Mouse (Mus musculus) neural tube, embryonic 11.5 days (tissue): ENCODE measurements around the gene Fam71e2. TPM values are rescaled to one million over a fixed set of nuclear protein-coding genes. Genes with fewer than 3 reads are reported as not detected.

Experiments used
- ATAC-seq: fragments of 200-750 bp; cut with Nextera tagmentation; 2 replicates; pipeline ENCODE4 v1.8.0; 2017; ENCODE audit warnings: moderate number of reproducible peaks, mild to moderate bottlenecking, moderate TSS enrichment, moderate library complexity; ENCODE audit not compliant: insufficient read depth, low FRiP score, low TSS enrichment
- DNase-seq: peaks from one replicate; pipeline ENCODE4 v3.0.0-alpha.2; 2015; ENCODE audit warnings: low spot score
- H3K27ac ChIP-seq: fragments of 300-500 bp; sonication (generic); 2 replicates; pipeline ENCODE4 v1.5.1; 2014; ENCODE audit warnings: low read depth, mild to moderate bottlenecking, low read length
- H3K27me3 ChIP-seq: fragments of 300-500 bp; sonication (generic); 2 replicates; pipeline ENCODE4 v1.6.1; 2014; ENCODE audit warnings: mild to moderate bottlenecking, low read length, mixed read lengths; ENCODE audit not compliant: control insufficient read depth, insufficient read depth
- H3K36me3 ChIP-seq: fragments of 300-500 bp; sonication (generic); 2 replicates; pipeline ENCODE4 v1.6.1; 2014; ENCODE audit warnings: mild to moderate bottlenecking, low read length, moderate library complexity, mixed read lengths; ENCODE audit not compliant: control insufficient read depth, insufficient read depth
- H3K4me1 ChIP-seq: fragments of 300-500 bp; sonication (generic); 2 replicates; pipeline ENCODE4 v1.6.1; 2014; ENCODE audit warnings: low read length, mixed read lengths; ENCODE audit not compliant: control insufficient read depth, insufficient read depth
- H3K4me2 ChIP-seq: fragments of 300-500 bp; sonication (generic); 2 replicates; pipeline ENCODE4 v1.6.1; 2014; ENCODE audit warnings: low read depth, mild to moderate bottlenecking, moderate library complexity
- H3K4me3 ChIP-seq: fragments of 300-500 bp; sonication (generic); 2 replicates; pipeline ENCODE4 v1.5.1; 2014; ENCODE audit warnings: low read depth, low read length
- H3K9ac ChIP-seq: fragments of 300-500 bp; sonication (generic); 2 replicates; pipeline ENCODE4 v1.6.1; 2014; ENCODE audit warnings: mild to moderate bottlenecking, low read length
- H3K9me3 ChIP-seq: fragments of 300-500 bp; sonication (generic); 2 replicates; pipeline ENCODE4 v1.6.1; 2016; ENCODE audit warnings: low read length; ENCODE audit not compliant: control insufficient read depth
- WGBS: fragments of 180-500 bp; shearing (Covaris S2); extraction: QIAGEN DNeasy Blood & Tissue Kit; methylation state at CpG from one replicate; pipeline ENCODE4 v1.1.7; 2014; 5-methylcytosine and 5-hydroxymethylcytosine counted together
- polyA plus RNA-seq: library from polyadenylated mRNA; unstranded; fragments of >200 nt; fragmentation: Nextera tagmentation; extraction: Ambion mirVana; gene quantifications from 2 replicates; pipeline ENCODE4 v1.2.1, GENCODE M21; 2014

The Fam71e2 gene
- polyA plus RNA-seq, 1 experiment from 2014 or later: not detected

DNA sequence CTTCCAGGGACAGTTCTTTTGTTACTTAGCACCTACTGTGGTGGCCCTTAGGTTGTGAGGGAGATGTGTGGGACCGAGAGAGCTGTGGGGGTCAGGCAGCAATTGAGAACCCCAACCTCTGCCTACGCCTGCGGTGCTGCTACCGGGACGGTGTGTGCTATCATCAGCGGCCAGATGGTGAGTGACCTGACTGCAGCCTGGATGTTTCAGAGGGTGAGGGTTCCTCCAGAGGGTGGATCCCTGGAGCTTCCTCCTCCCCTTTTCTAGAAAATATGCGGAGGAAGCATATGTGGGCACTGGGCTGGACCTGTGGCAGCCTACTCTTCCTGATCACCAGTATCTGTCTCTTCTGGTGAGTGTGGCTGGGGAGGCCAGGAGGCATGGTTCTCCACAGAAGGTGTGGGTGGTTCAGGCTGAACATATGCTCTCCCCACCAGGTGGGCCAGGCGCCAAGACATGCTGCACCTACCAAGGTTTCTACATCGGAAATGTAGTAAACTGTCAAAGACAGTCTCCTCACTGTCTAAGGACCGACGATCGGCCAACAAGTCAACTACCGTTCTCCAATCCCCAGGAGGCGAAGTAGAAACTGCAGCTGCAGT, 12.7 kb upstream of the Fam71e2 start:
- 81% methylated on average over 14 of the region's 14 CpGs for WGBS
- Histone ChIP-seq H3K27me3 (peaks cover 8% of the 10 kb centered on the region; the same call in 1 of the 2 replicates), H3K4me1 (no peaks in the 10 kb centered on the region; the same call in 1 of the 2 replicates)

DNA sequence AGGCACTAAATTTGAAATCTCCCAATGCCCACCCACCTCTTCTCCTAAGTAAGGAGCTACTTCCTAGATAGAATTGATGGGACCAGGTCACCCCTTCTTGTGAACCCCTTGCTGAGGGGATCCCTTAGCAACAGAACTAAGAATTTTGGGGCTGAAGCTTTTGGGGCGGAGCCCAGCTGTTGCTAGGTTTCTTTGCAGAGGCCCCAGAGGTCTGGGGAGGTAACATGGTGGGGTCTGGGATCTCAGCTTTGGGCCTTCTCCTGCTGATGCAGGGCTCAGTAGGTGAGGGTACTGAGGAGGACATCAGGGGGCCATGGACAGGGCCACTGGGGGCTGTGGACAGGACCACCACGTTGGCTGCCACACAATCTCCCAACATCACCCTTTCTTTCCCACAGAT, 11.7 kb upstream of the Fam71e2 start, which contains the start of the genes Il11 and Tmem190:
Il11 (minus strand) TSS at position 101 of the 400 bp plus-strand sequence.
Tmem190 (plus strand) TSS at position 179 of the 400 bp plus-strand sequence.
- no peak for DNase-seq
- Histone ChIP-seq H3K36me3 (no peaks in the 10 kb centered on the region), H3K4me3 (no peak within 1 kb of the TSS), H3K4me1 (no peaks in the 10 kb centered on the region), H3K27me3 (peaks cover 16% of the 10 kb centered on the region), H3K9me3 (no peaks in the 10 kb centered on the region), H3K27ac (no peak within 1 kb of the TSS), H3K4me2 (no peak within 1 kb of the TSS), H3K9ac (no peak within 1 kb of the TSS)
- ATAC-seq: no peak
- 82% methylated on average over 2 of the region's 2 CpGs for WGBS

More for the DNA sequence above, 12.7 kb upstream of the Fam71e2 start:
- no peak for DNase-seq
- Histone ChIP-seq H3K9ac (no peak overlapping the region), H3K4me2 (no peak overlapping the region), H3K9me3 (no peaks in the 10 kb centered on the region), H3K36me3 (no peaks in the 10 kb centered on the region), H3K4me3 (no peak overlapping the region), H3K27ac (no peak overlapping the region)
- ATAC-seq: no peak

- DNase-seq (no peak), ATAC-seq (no peak)
- Histone ChIP-seq H3K36me3 (no peaks in the 10 kb centered on the region), H3K4me1 (no peaks in the 10 kb centered on the region), H3K27me3 (peaks cover 22% of the 10 kb centered on the region), H3K9ac (no peak overlapping the region), H3K4me3 (no peak overlapping the region), H3K9me3 (no peaks in the 10 kb centered on the region), H3K4me2 (no peak overlapping the region), H3K27ac (no peak overlapping the region)
- WGBS: 37% methylated on average over 3 of the region's 3 CpGs
These were observed 11.0 kb upstream of the Fam71e2 start for GRCm38 (mm10) chr7:4782130-4782529.

DNA sequence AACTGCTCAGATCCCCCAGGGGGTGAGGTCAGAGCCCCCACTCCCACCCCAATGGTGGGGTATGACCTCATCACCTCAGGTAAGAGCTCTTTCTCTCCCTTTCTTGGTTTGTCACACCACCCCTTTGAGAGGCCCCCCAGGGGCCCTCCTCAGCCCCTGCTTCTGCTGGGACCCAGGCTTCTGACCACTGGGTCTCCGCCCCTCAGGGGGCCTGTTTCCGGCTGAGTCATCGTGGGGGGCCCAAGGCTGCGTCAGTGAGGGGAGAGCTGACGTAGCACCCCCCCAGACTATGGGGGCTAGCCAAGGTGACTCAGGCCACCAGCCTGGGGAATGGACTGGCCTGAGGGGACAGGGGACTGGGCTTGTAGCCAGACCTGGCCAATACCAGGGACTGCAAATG, 8.8 kb upstream of the Fam71e2 start:
- ATAC-seq: no peak
- Histone ChIP-seq H3K4me2 (no peak overlapping the region), H3K27me3 (peaks cover 41% of the 10 kb centered on the region), H3K9ac (no peak overlapping the region), H3K4me1 (no peaks in the 10 kb centered on the region), H3K27ac (no peak overlapping the region), H3K36me3 (no peaks in the 10 kb centered on the region), H3K4me3 (no peak overlapping the region), H3K9me3 (no peaks in the 10 kb centered on the region)
- WGBS: 27% methylated on average over 5 of the region's 5 CpGs
- no peak for DNase-seq

DNA sequence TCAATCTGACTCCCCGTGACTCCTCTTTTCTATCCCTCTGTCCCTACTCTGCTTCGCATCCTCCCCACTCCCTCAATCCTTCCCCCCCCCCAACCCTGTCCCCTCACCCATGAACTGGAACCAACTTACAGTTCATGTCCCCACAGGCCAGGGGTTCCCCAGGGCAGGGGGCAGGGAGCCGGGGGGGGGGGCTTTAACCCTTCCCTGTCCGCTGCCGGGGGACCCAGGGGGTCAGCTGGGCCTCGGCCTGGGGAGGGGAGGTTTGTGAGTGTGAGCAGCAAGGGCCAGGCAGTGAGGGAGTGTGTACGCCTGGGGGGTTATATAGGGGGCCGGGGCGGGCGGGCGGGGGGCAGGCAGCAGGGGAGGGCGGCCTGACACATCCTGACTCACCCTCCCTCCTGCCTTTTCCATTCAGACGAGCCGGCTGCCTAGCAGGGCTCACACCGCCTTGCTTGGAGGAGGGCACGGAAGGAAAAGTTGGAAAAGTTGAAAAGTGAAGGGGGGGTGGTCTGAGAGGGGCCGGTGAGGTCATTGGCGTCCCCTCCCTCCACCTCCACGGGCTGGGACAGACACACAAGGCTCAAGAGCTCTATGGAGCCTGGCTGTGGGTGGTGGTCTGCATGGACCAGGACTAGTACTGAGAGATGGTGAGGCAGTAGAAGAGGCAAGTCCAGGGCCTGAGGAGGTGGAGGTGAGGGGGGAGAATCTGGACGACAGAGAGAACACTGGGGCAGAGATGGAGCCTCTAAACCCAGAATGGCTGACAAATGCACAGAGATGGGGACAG, 6.9 kb upstream of the Fam71e2 start:
- Histone ChIP-seq H3K9me3 (no peaks in the 10 kb centered on the region), H3K36me3 (no peaks in the 10 kb centered on the region), H3K4me2 (no peak overlapping the region; the same call in 1 of the 2 replicates), H3K27me3 (peaks cover 42% of the 10 kb centered on the region), H3K27ac (no peak overlapping the region), H3K4me1 (no peaks in the 10 kb centered on the region), H3K4me3 (no peak overlapping the region), H3K9ac (no peak overlapping the region; the same call in 1 of the 2 replicates)
- DNase-seq (no peak), ATAC-seq (peak; percentile 5; the same call in 1 of the 2 replicates)
- WGBS: 8% methylated on average over 18 of the region's 20 CpGs

GRCm38 (mm10) chr7:4776861-4777830, 6.0 kb upstream of the Fam71e2 start:
- peak overlapping the region; percentile 20 for H3K4me3 ChIP-seq
- peaks cover 42% of the 10 kb centered on the region for H3K27me3 ChIP-seq
- DNase-seq (peak; percentile 83), ATAC-seq (peak; percentile 85)
- no peaks in the 10 kb centered on the region for H3K9me3 ChIP-seq
- H3K27ac ChIP-seq: no peak overlapping the region
- peak overlapping the region; percentile 42 for H3K9ac ChIP-seq
- no peaks in the 10 kb centered on the region for H3K36me3 ChIP-seq
- 3% methylated on average over 36 of the region's 56 CpGs for WGBS
- H3K4me2 ChIP-seq: peak overlapping the region; percentile 46
- H3K4me1 ChIP-seq: no peaks in the 10 kb centered on the region

DNA sequence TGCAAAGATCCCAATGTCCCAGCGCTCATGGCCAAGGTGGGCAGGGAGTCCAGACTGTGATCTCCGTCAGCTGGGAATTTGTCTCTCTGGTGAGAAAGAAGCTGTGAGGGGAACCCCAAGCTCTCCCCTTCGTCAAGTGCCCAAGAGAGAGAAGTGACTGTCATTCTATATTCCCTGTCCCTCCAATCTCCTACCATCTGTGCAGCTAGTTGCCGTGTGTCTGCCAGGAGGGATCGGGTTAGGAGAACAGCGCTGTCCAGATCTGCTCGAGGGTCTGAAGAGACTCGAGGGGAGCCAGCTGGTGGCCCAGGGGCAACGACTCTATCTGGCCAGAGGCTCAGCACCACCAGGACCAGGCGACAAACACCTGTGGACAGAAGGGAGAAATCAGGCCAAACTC, 5.0 kb upstream of the Fam71e2 start:
- Histone ChIP-seq H3K9ac (no peak overlapping the region), H3K27ac (no peak overlapping the region), H3K27me3 (peaks cover 42% of the 10 kb centered on the region), H3K36me3 (no peaks in the 10 kb centered on the region), H3K4me1 (no peaks in the 10 kb centered on the region), H3K9me3 (no peaks in the 10 kb centered on the region), H3K4me3 (no peak overlapping the region), H3K4me2 (no peak overlapping the region)
- 44% methylated on average over 10 of the region's 10 CpGs for WGBS
- DNase-seq: no peak
- no peak for ATAC-seq

DNA sequence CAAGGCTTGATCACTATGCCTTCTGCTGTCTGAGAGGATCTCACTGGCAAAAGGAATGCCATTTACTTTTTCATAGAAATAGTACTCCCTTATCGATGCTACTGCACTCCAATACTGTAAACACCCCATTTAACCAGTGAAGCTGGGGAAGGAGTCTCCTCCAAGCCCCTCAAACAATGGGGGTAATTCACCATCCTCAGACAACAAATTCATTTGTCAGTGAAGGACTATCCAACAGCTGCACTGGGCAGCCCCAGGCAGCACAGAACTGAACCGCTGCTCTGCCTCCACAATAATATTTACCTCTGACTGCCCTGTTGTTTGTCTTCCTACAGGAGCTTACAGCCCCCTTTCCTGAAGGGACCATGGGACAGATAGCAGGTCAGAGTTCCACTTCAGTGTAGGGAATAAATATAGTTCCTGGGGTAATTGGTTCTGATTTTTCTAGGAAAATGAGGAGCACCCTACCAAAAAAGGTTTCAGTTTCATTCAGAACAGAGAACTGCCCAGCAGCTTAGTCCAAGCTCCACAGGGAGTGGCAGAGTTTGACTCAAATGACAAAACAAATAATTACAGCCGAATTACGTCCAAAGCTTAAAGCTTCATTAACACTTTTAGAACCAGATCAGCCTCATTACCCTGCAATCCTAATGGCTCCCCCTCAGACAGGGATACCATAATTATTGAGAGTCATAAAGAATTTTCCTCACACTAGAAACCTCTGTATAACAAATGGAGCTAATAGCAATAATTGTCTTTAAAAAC, 6.0 kb downstream of the Fam71e2 start:
- ATAC-seq: no peak
- Histone ChIP-seq H3K27ac (no peak overlapping the region), H3K36me3 (no peaks in the 10 kb centered on the region), H3K4me3 (no peak overlapping the region), H3K9ac (no peak overlapping the region), H3K27me3 (no peaks in the 10 kb centered on the region), H3K9me3 (no peaks in the 10 kb centered on the region), H3K4me2 (no peak overlapping the region), H3K4me1 (0 out of 2 replicates have a peak, but pooled peaks cover 3% of the 10 kb centered on the region)
- no peak for DNase-seq
- WGBS: 13% methylated on average over 4 of the region's 4 CpGs
